Mouse (Mus musculus) G1E-ER4 (cell line): ENCODE data around the gene Naa20. TPM values are rescaled to one million over a fixed set of nuclear protein-coding genes. Genes with fewer than 3 reads are reported as not detected.

Experiments used
- GATA1 ChIP-seq: IDR thresholded peaks from one replicate; pipeline ENCODE4 v1.8.0; 2012; ENCODE audit warnings: low read length, inconsistent platforms
- polyA plus RNA-seq: library from polyadenylated mRNA; stranded (reverse); fragments of >175 nt; gene quantifications from 2 replicates; pipeline ENCODE4 v1.2.3, GENCODE M21; 2012

Gene Naa20
- 62.6 and 76.6 TPM in 2 replicates for polyA plus RNA-seq

GRCm38 (mm10) chr2:145901861-145902260 is at the start of gene Naa20:
TSS of gene Naa20 (plus strand) at chr2:145902099.
- TF ChIP-seq GATA1: no peak

- TF ChIP-seq GATA1: no peak
Measured at GRCm38 (mm10) chr2:145855831-145856230, 46.1 kb upstream of the Naa20 start.

GRCm38 (mm10) chr2:145857864-145858263 is 44.0 kb upstream of the Naa20 start:
- no peak for TF ChIP-seq GATA1

- TF ChIP-seq GATA1: no peak
Measured at GRCm38 (mm10) chr2:145859442-145859931, 42.4 kb upstream of the Naa20 start.

GRCm38 (mm10) chr2:145859932-145860801 is 41.7 kb upstream of the Naa20 start:
- TF ChIP-seq GATA1: no peak

- no peak for TF ChIP-seq GATA1
Measured at GRCm38 (mm10) chr2:145861193-145862123, 40.4 kb upstream of the Naa20 start.

- TF ChIP-seq GATA1: no peak
Measured at GRCm38 (mm10) chr2:145862206-145862817, 39.6 kb upstream of the Naa20 start.

- TF ChIP-seq GATA1: no peak
Measured at GRCm38 (mm10) chr2:145865344-145865743, 36.6 kb upstream of the Naa20 start.

GRCm38 (mm10) chr2:145866238-145866637 is 35.7 kb upstream of the Naa20 start:
- no peak for TF ChIP-seq GATA1

GRCm38 (mm10) chr2:145866695-145867449 is 35.0 kb upstream of the Naa20 start:
- TF ChIP-seq GATA1: no peak

GRCm38 (mm10) chr2:145871308-145871707 is 30.6 kb upstream of the Naa20 start:
- no peak for TF ChIP-seq GATA1

GRCm38 (mm10) chr2:145872099-145872498 is 29.8 kb upstream of the Naa20 start:
- no peak for TF ChIP-seq GATA1

GRCm38 (mm10) chr2:145873953-145874352 is 27.9 kb upstream of the Naa20 start:
- no peak for TF ChIP-seq GATA1

GRCm38 (mm10) chr2:145874879-145875482 is 26.9 kb upstream of the Naa20 start:
- no peak for TF ChIP-seq GATA1
